Mouse (Mus musculus) stomach, embryonic 14.5 days (tissue): ENCODE results near the gene Dynll1. TPM values are rescaled to one million over a fixed set of nuclear protein-coding genes. Genes with fewer than 3 reads are reported as not detected.

Experiments used
- ATAC-seq: fragments of 200-750 bp; cut with Nextera tagmentation; 2 replicates; pipeline ENCODE4 v1.8.0; 2017; ENCODE audit warnings: low read depth, moderate TSS enrichment; ENCODE audit not compliant: insufficient number of reproducible peaks, insufficient read depth, low FRiP score
- H3K27ac ChIP-seq: fragments of 300-500 bp; sonication (generic); 2 replicates; pipeline ENCODE4 v1.5.1; 2014; ENCODE audit warnings: mild to moderate bottlenecking, low read length, moderate library complexity, mixed read lengths
- H3K27me3 ChIP-seq: fragments of 300-500 bp; sonication (generic); 2 replicates; pipeline ENCODE4 v1.6.1; 2014; ENCODE audit warnings: low read length, control low read depth, mixed read lengths; ENCODE audit not compliant: control insufficient read depth, insufficient read depth
- H3K36me3 ChIP-seq: fragments of 300-500 bp; sonication (generic); 2 replicates; pipeline ENCODE4 v1.6.1; 2014; ENCODE audit warnings: mild to moderate bottlenecking, control low read depth, low read length, moderate library complexity, mixed read lengths; ENCODE audit not compliant: control insufficient read depth, insufficient read depth
- H3K4me1 ChIP-seq: fragments of 300-500 bp; sonication (generic); 2 replicates; pipeline ENCODE4 v1.6.1; 2014; ENCODE audit warnings: low read length, control low read depth, mixed read lengths; ENCODE audit not compliant: control insufficient read depth, insufficient read depth
- H3K4me2 ChIP-seq: fragments of 300-500 bp; sonication (generic); replicated peaks from 2 replicates; pipeline ENCODE4 v1.6.1; 2014; ENCODE audit warnings: low read depth, low read length, control low read depth
- H3K4me3 ChIP-seq: fragments of 300-500 bp; sonication (generic); 2 replicates; pipeline ENCODE4 v1.5.1; 2014; ENCODE audit warnings: low read depth, low read length, control low read depth
- H3K9ac ChIP-seq: fragments of 300-500 bp; sonication (generic); replicated peaks from 2 replicates; pipeline ENCODE4 v1.6.1; 2014; ENCODE audit warnings: low read depth, mild to moderate bottlenecking, control low read depth, low read length, moderate library complexity, mixed read lengths
- H3K9me3 ChIP-seq: fragments of 300-500 bp; sonication (generic); 2 replicates; pipeline ENCODE4 v1.6.1; 2016; ENCODE audit warnings: low read depth, low read length, control low read depth; ENCODE audit not compliant: control insufficient read depth
- WGBS: fragments of 180-500 bp; shearing (Covaris S2); extraction: QIAGEN DNeasy Blood & Tissue Kit; methylation state at CpG from one replicate; pipeline ENCODE4 v1.1.7; 2014; 5-methylcytosine and 5-hydroxymethylcytosine counted together
- polyA plus RNA-seq: library from polyadenylated mRNA; unstranded; fragments of >200 nt; fragmentation: Nextera tagmentation; extraction: Ambion mirVana; gene quantifications from 2 replicates; pipeline ENCODE4 v1.2.1, GENCODE M21; 2014

Dynll1 gene
- polyA plus RNA-seq: 1,629 and 1,647 TPM in 2 replicates

- under 1% methylated on average over 62 of the region's 66 CpGs for WGBS
Measured at GRCm38 (mm10) chr5:115300792-115301614, at the start of gene Dynll1. Gene Dynll1 (minus strand): TSS chr5:115300999.

GRCm38 (mm10) chr5:115349225-115349555 is 48.4 kb upstream of the Dynll1 start:
- ATAC-seq: peak; percentile 44; the same call in 1 of the 2 replicates
- peaks cover 24% of the 10 kb centered on the region for H3K36me3 ChIP-seq
- H3K9ac ChIP-seq: peak overlapping the region; percentile 37
- peak overlapping the region; percentile 91 for H3K4me3 ChIP-seq
- H3K9me3 ChIP-seq: no peaks in the 10 kb centered on the region
- whole genome bisulfite sequencing: under 1% methylated on average over 18 of the region's 18 CpGs
- no peaks in the 10 kb centered on the region for H3K27me3 ChIP-seq
- H3K4me1 ChIP-seq: peaks cover 7% of the 10 kb centered on the region
- H3K4me2 ChIP-seq: peak overlapping the region; percentile 56
- H3K27ac ChIP-seq: peak overlapping the region; percentile 45; the same call in 1 of the 2 replicates

More at GRCm38 (mm10) chr5:115300792-115301614, at the start of gene Dynll1:
- peaks cover 14% of the 10 kb centered on the region; the same call in 1 of the 2 replicates for H3K4me1 ChIP-seq
- H3K27me3 ChIP-seq: no peaks in the 10 kb centered on the region
- peaks cover 22% of the 10 kb centered on the region for H3K36me3 ChIP-seq
- H3K9me3 ChIP-seq: no peaks in the 10 kb centered on the region
- peak within 1 kb of the TSS; percentile 87 for H3K9ac ChIP-seq
- peak within 1 kb of the TSS; percentile 94 for H3K27ac ChIP-seq
- peak; percentile 98 for ATAC-seq
- H3K4me2 ChIP-seq: peak within 1 kb of the TSS; percentile 59
- peak within 1 kb of the TSS; percentile 91 for H3K4me3 ChIP-seq

GRCm38 (mm10) chr5:115348546-115349224 is 47.9 kb upstream of the Dynll1 start, which contains the start of gene Cox6a1:
Gene Cox6a1 (minus strand): TSS chr5:115348981.
- under 1% methylated on average over 74 of the region's 74 CpGs for whole genome bisulfite sequencing
- Histone ChIP-seq H3K36me3 (peaks cover 29% of the 10 kb centered on the region), H3K9ac (peak within 1 kb of the TSS; percentile 71), H3K4me3 (peak within 1 kb of the TSS; percentile 91), H3K4me1 (peaks cover 7% of the 10 kb centered on the region), H3K27ac (peak within 1 kb of the TSS; percentile 45; the same call in 1 of the 2 replicates), H3K9me3 (no peaks in the 10 kb centered on the region), H3K4me2 (peak within 1 kb of the TSS; percentile 72), H3K27me3 (no peaks in the 10 kb centered on the region)
- ATAC-seq: peak; percentile 96

GRCm38 (mm10) chr5:115347564-115347963 is 46.8 kb upstream of the Dynll1 start:
- Histone ChIP-seq H3K9me3 (no peaks in the 10 kb centered on the region), H3K4me3 (peak overlapping the region; percentile 91), H3K27ac (no peak overlapping the region), H3K36me3 (peaks cover 35% of the 10 kb centered on the region), H3K4me2 (peak overlapping the region; percentile 72), H3K27me3 (no peaks in the 10 kb centered on the region), H3K4me1 (peaks cover 7% of the 10 kb centered on the region), H3K9ac (no peak overlapping the region)
- ATAC-seq: no peak
- 5% methylated on average over 5 of the region's 5 CpGs for WGBS

- Histone ChIP-seq H3K9ac (peak overlapping the region; percentile 84), H3K4me1 (peaks cover 11% of the 10 kb centered on the region), H3K27ac (0 out of 2 replicates have a peak overlapping the region, but pooled peaks have one; percentile 39), H3K9me3 (no peaks in the 10 kb centered on the region), H3K36me3 (peaks cover 32% of the 10 kb centered on the region), H3K4me3 (peak overlapping the region; percentile 75), H3K4me2 (peak overlapping the region; percentile 67), H3K27me3 (no peaks in the 10 kb centered on the region)
- WGBS: 11% methylated on average over 36 of the region's 36 CpGs
- ATAC-seq: no peak; the same call in 1 of the 2 replicates
Measured at GRCm38 (mm10) chr5:115341314-115342165, 40.7 kb upstream of the Dynll1 start.

GRCm38 (mm10) chr5:115340577-115341313 is 39.9 kb upstream of the Dynll1 start, which contains the start of the genes Gatc and Triap1:
Gene Gatc (minus strand): TSS chr5:115341178.
Gene Triap1 (plus strand): TSS chr5:115341225.
- peaks cover 33% of the 10 kb centered on the region for H3K36me3 ChIP-seq
- peak within 1 kb of the TSS; percentile 67 for H3K4me2 ChIP-seq
- peak; percentile 89 for ATAC-seq
- peaks cover 11% of the 10 kb centered on the region for H3K4me1 ChIP-seq
- no peaks in the 10 kb centered on the region for H3K9me3 ChIP-seq
- peak within 1 kb of the TSS; percentile 84 for H3K9ac ChIP-seq
- H3K4me3 ChIP-seq: peak within 1 kb of the TSS; percentile 75
- no peaks in the 10 kb centered on the region for H3K27me3 ChIP-seq
- WGBS: under 1% methylated on average over 62 of the region's 62 CpGs
- peak within 1 kb of the TSS; percentile 70 for H3K27ac ChIP-seq

- Histone ChIP-seq H3K9ac (peak overlapping the region; percentile 84), H3K9me3 (no peaks in the 10 kb centered on the region), H3K27me3 (no peaks in the 10 kb centered on the region), H3K27ac (no peak overlapping the region), H3K36me3 (peaks cover 30% of the 10 kb centered on the region), H3K4me3 (peak overlapping the region; percentile 75), H3K4me1 (peaks cover 11% of the 10 kb centered on the region), H3K4me2 (peak overlapping the region; percentile 67)
- no peak for ATAC-seq
- WGBS: 21% methylated on average over 7 of the region's 7 CpGs
Measured at GRCm38 (mm10) chr5:115340007-115340406, 39.2 kb upstream of the Dynll1 start.
